Mouse (Mus musculus) natural killer cell, adult 2 months (primary cell): Measurements from ENCODE around the gene Slc38a3.

ENCODE experiments used
- DNase-seq, 2 experiments: peaks; one replicate each; pipeline ENCODE4 v3.0.0; 2022; ENCODE audit warnings: low spot score in 2 of 2

The Slc38a3 gene

DNA sequence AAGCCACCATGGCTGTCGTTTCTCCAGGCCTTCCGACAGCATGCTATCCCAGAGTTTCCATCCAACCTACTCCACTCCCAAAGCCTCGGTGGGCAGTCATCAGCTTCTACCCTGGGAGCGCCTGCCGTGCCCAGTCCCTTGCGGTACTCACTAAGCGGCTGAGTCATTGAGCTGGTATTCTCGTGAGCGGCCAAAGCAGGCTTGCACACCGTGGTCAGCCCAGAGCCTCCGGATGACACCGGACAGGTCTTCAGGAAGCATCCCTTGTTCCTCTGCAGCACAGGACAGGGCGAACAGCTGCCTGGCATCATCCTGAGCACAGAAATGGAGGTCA is 49.8 kb downstream of the Slc38a3 start:
- no peak for DNase-seq

DNA sequence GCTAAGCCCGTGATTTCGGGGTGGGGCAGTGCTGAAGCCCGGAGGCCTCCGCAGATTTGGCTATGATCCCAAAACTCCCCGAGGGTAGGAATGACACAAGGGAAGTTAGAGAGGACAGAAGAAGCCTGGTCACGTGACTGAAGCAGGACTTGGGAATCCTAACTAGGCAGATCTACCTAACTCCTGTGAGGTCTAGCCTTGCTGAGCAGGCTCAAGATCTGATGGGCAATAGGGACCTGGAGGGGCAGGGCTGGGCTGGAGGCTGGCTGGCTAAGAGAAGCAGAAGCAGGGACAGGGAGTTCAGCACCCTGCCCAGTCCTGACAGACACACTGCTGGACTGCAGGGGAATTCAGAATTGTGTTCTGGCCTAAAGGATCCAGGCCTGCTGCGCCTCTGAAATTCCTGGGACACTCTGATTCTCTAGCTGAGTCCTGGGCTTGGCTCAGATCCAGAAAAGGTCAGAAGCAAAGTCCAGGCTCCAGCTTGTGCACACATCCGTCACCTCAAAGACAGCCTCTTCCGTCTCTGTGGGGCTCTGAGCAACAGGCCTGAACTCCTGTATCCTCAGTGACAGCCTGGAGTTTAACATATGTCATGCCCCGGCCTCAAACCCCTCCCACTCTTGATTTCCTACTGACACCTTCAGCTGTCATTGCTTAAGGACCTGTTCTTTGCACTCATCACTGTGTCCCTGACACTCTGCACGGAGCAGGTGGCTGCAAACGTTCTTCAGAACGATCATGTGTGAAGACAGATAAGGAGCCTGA is 50.4 kb downstream of the Slc38a3 start:
- DNase-seq = no peak

- no peak for DNase-seq
Observed at GRCm38 (mm10) chr9:107618098-107618497, 51.2 kb downstream of the Slc38a3 start.

DNA sequence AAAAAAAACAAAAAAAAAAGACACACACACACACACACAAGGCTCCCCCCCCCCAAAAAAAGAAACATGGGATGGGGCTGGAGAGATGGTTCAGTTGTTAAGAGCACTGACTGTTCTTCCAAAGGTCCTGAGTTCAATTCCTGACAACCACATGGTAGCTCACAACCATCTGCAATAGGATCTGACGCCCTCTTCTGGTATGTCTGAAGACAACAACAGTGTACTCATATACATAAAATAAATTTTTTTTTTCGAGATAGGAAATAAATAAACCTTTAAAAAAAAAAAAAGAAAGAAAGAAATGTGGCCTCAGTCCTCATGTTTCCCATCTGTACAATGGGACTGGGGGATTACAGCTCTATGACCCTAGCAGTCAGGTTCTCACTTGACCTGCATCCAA is 51.9 kb downstream of the Slc38a3 start:
- DNase-seq = no peak

- DNase-seq = no peak
Observed at GRCm38 (mm10) chr9:107615035-107615434, 54.3 kb downstream of the Slc38a3 start.

GRCm38 (mm10) chr9:107612945-107613569 is 56.3 kb downstream of the Slc38a3 start:
- DNase-seq = no peak

GRCm38 (mm10) chr9:107612191-107612944 is 57.0 kb downstream of the Slc38a3 start:
- DNase-seq = peak; percentile 94 to 96

DNA sequence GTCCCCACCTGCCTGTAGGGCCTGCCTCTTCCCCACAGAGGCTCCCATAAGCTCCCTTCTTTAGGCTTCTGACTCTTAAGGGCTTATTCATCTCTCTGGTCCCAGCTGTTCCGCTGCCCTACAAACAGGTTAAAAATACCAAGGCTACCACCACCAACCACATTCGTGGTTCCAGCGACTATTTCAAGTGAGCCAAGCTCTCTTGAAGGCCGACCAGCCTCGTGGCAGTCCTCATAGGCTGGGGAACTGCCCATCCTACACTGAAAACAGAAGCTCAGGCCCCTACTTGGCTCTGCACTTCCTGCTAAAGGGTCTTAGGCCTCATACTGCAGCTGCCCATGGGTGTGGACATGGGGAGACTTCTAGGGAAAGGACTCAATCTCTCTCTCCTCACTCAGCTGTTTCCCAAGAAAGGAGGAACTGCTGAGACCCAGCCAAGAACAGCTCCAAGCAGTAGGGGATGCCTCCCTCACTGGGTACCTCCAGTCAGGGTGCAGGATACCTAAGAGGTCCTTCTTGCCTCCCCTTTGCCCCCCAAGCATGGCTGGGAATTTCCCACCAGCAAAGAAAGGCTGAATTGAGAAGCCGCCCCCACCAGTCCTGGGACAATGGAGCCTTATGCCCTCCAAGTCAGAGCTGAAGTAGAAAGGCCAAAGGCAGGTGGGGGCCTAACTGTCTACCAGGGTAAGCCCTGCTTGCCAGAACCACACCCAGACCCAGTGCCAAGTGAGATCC is 57.7 kb downstream of the Slc38a3 start:
- DNase-seq = no peak

DNA sequence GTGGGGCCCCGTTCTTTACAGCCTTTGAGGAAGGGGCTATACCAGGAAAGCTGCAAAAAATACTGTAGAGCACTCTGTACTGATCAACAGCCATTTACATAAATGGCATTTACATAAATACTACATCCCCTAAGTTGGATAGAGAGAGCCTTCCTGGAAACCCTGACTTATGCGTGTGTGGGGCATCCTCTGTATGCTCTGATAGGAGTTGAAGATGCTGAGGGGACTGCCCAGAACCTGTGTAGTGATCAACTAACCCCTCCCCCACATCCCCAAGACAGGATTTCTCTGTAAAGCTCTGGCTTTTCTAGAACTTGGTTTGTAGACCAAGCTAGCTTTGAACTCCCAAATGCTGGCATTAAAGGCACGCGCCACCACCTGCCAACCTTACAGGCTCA is 59.9 kb downstream of the Slc38a3 start:
- DNase-seq = no peak

DNA sequence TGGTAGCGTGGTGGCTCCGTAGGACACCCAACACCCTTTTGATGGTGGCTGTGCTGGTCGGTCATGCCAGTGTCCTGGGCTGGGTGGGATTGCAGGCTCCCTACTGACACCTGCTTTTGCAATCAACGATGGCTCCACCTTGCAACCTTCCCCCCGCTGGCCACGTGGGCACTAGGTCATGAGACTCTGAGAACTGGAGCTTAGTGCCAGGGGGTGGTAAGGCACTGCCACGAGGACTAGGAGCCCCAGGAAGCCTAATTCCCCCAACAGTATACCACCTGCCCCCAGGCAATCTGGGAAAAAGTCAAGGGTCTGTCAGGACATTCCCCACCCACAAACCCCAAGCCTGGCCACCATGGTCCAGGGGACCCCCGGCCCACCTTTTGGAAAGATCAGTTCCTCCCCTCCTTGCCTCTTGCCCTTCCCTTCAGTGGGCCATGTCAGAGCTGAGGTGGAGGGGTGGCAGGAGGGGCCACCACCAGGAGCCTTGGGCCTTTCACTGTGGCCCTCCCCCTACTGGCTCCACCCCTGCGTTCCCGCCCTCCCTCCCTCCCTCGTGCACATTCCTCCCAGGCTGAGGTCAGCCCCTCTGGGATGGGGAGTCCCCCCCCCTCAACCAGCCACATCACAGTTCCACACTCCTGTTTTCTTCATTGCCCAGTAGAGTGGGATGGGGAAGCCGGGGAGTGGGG is 60.4 kb downstream of the Slc38a3 start, which contains the start of gene Sema3b:
Sema3b (minus strand) TSS at position 489 of the 692 bp plus-strand sequence.
- no peak for DNase-seq

DNA sequence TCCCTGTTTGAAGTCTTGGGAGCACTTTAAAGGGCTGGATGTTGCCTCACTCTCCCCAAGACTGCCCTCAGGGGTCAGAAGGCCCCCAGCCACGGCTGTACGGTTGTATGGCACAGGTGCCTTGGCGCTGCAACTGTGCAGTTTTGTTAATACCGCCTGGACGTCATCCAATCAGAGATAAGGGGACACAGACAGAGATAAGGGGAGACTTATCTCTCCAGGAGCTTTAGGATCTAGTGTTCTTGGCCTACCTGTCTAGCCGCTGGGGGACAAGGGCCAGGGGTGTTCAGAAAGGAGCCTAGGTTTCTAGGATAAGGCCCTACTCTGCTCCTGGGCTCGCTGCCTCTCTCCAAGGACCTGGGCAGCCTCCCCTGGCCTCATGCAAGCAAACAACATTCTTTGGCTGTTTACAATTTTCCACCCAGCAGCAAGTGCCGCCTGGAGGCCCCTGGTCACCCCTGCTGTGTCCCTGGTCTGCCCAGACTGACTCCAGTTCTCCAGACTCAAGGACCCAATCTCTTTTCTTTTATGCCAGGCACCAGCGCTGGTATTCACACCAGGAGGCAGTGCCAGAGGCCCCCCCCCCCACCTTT is 61.6 kb downstream of the Slc38a3 start:
- DNase-seq = no peak

- no peak for DNase-seq
Observed at GRCm38 (mm10) chr9:107607036-107607435, 62.3 kb downstream of the Slc38a3 start.

DNA sequence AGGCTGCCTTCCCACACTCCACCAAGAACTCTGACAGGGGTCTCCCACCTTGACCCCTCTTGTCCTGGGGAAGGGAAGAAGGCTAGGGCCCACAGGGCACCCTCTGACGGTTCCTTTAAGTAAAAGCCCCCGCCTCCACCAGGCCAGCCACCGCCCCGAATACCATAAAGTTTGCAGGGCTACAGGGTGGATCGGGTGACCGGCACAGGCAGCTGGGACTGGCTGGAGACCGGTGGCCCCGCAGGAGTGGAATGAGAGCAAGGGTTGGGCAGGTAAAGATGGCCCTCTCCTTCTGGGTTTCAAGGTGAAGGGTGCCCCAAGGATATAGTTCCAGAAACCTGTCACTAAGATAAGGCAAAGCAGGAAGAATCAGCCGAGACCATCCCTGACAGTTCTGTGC is 62.7 kb downstream of the Slc38a3 start:
- DNase-seq = no peak

DNA sequence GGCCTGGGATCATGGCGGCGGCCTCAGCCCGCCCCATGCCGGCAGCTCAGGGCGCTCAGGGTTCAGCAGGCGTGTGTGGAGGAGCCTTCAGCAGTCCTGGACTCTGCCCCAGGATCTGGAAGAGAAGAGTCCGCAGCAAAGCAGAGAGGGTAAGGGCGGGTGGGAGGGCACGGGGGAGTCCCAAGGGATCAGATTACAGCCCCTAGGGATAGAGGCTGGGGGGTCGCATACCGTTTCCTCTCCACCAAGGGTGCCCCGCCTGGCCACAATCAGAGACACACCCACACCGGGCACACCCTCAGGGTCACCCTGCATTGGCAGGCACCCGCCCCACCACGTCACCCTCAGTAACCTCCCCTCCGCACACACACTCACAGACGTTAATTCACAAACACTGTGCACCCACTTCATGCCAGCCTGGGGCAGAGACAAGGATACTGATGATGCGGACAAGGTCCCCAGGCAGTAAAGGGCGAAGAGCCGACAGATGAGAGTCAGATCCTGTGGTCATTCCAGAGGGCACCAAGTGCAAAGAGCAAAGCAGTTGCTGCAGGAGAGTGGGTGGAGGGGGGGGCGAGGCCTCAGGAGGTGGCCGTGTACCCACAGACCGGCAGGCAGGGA is 64.2 kb downstream of the Slc38a3 start:
- DNase-seq = no peak

DNA sequence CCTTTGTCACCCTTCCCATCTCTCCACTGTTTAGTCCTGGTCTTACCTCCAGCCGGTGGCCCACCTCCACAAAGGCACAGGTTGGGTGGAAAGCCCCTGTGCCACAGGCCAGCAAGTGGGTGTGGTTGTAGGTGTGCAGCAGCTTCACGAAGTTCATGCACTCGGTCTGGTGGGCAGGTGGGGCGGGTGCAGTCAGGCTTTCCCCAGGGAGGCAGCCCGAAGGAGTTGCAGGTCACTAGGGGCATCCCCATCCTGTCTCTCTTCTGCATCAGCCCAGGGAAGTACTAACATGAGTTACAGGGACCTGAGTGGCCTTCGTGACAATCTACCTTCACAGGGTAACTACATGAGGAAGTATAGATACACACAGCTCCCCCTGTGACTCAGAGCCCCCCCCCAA is 66.1 kb downstream of the Slc38a3 start:
- peak in 1 of 2 experiments; percentile 60 for DNase-seq

GRCm38 (mm10) chr9:107602068-107602648 is 67.2 kb downstream of the Slc38a3 start:
- peak; percentile 84 to 88 for DNase-seq

- DNase-seq = no peak
Observed at GRCm38 (mm10) chr9:107601275-107601674, 68.1 kb downstream of the Slc38a3 start.

DNA sequence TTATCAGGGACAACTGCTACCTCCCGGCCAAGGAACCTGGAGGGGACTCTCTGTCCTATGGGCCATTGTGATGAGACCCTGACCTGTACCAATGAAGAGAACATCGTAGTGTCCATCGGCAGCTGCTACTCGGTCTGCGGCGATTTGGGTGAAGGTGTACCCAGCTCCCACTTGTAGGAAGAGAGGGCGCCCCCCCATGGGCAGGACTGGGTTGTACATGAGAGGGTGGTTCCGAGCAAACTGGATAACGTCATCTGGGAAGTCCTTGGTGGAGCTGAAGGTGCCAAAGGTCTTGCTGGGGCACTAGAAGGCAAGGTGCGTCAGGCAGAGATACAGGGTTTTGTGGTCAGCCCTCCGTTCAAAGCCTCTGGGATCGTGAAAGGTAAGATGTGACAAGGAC is 68.6 kb downstream of the Slc38a3 start:
- DNase-seq = no peak
